Mouse (Mus musculus) intestine, embryonic 16.5 days (tissue): ENCODE measurements around the gene Twsg1. TPM values are rescaled to one million over a fixed set of nuclear protein-coding genes. Genes with fewer than 3 reads are reported as not detected.

Experiments
- ATAC-seq: fragments of 200-750 bp; cut with Nextera tagmentation; 2 replicates; pipeline ENCODE4 v1.8.0; 2017; ENCODE audit warnings: moderate TSS enrichment, moderate library complexity
- H3K27ac ChIP-seq: fragments of 300-500 bp; sonication (generic); 2 replicates; pipeline ENCODE4 v1.5.1; 2014; ENCODE audit warnings: mild to moderate bottlenecking, low read length
- H3K27me3 ChIP-seq: fragments of 300-500 bp; sonication (generic); replicated peaks from 2 replicates; pipeline ENCODE4 v1.6.1; 2014; ENCODE audit warnings: low read length, control low read depth, mixed read lengths; ENCODE audit not compliant: control insufficient read depth, insufficient read depth
- H3K36me3 ChIP-seq: fragments of 300-500 bp; sonication (generic); 2 replicates; pipeline ENCODE4 v1.6.1; 2014; ENCODE audit warnings: low read length, control low read depth; ENCODE audit not compliant: control insufficient read depth, insufficient read depth
- H3K4me1 ChIP-seq: fragments of 300-500 bp; sonication (generic); 2 replicates; pipeline ENCODE4 v1.6.1; 2014; ENCODE audit warnings: low read length, control low read depth, mixed read lengths; ENCODE audit not compliant: control insufficient read depth, insufficient read depth
- H3K4me2 ChIP-seq: fragments of 300-500 bp; sonication (generic); 2 replicates; pipeline ENCODE4 v1.6.1; 2014; ENCODE audit warnings: low read depth, low read length, control low read depth
- H3K4me3 ChIP-seq: fragments of 300-500 bp; sonication (generic); 2 replicates; pipeline ENCODE4 v1.5.1; 2014; ENCODE audit warnings: mild to moderate bottlenecking, low read length
- H3K9ac ChIP-seq: fragments of 300-500 bp; sonication (generic); 2 replicates; pipeline ENCODE4 v1.6.1; 2014; ENCODE audit warnings: low read depth, low read length
- H3K9me3 ChIP-seq: fragments of 300-500 bp; sonication (generic); 2 replicates; pipeline ENCODE4 v1.6.1; 2016; ENCODE audit warnings: low read length, control low read depth; ENCODE audit not compliant: control insufficient read depth
- WGBS: fragments of 180-500 bp; shearing (Covaris S2); extraction: QIAGEN DNeasy Blood & Tissue Kit; methylation state at CpG from one replicate; pipeline ENCODE4 v1.1.7; 2014; 5-methylcytosine and 5-hydroxymethylcytosine counted together
- polyA plus RNA-seq: library from polyadenylated mRNA; unstranded; fragments of >200 nt; fragmentation: Nextera tagmentation; extraction: Ambion mirVana; gene quantifications from 2 replicates; pipeline ENCODE4 v1.2.1, GENCODE M21; 2015

Twsg1 gene
- polyA plus RNA-seq, 1 experiment from 2014 or later = 61.7 TPM

DNA sequence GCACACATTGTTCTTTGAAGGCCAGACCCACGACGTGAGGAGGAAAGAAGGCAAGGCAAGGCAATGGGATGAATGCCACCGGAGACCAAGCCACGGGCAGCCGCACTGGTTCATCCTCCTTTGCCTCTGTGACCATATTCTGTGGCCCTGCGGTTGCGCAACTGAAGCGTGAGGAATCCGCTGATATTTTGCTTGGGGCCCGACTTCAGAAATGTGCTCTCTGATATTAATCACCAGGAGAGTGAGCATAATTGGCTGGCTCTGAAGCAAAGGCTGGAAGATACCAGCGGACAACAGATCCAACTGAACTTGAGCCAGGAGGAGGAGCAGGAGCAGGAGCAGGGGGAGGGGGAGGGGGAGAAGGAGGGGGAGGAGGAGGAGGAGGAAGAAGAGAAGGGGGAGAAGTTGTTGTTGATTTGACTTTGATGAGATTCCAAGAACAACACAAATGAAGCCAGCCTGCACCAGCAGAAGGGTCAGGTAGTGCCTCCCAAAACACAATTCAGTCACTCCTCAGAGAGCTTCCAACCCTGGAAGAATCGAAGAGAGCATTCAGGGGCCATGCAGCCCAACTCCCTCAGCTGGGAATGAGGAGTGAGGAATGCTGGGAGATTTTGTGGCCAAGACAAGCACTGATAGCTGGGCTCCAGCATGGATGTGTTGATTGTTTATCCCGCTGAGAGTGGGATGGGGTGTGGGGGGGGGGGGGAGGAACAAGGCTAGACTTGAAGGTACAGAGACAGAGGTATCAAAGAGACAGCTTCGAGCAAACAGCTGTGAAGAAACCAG, 6.2 kb upstream of the Twsg1 start:
- H3K27ac ChIP-seq = no peak overlapping the region
- 75% methylated on average over 14 of the region's 14 CpGs for WGBS
- no peak overlapping the region for H3K4me3 ChIP-seq
- no peak for ATAC-seq
- no peak overlapping the region for H3K4me2 ChIP-seq
- H3K9me3 ChIP-seq = no peaks in the 10 kb centered on the region; the same call in 1 of the 2 replicates
- no peaks in the 10 kb centered on the region for H3K36me3 ChIP-seq
- H3K9ac ChIP-seq = no peak overlapping the region
- H3K27me3 ChIP-seq = no peaks in the 10 kb centered on the region
- H3K4me1 ChIP-seq = no peaks in the 10 kb centered on the region

GRCm38 (mm10) chr17:65956140-65956539, 5.1 kb upstream of the Twsg1 start:
- Histone ChIP-seq H3K9me3 (no peaks in the 10 kb centered on the region), H3K27ac (no peak overlapping the region), H3K27me3 (no peaks in the 10 kb centered on the region), H3K4me2 (no peak overlapping the region), H3K36me3 (no peaks in the 10 kb centered on the region), H3K4me3 (no peak overlapping the region), H3K9ac (no peak overlapping the region), H3K4me1 (no peaks in the 10 kb centered on the region)
- WGBS = 88% methylated on average over 3 of the region's 3 CpGs
- ATAC-seq = no peak

DNA sequence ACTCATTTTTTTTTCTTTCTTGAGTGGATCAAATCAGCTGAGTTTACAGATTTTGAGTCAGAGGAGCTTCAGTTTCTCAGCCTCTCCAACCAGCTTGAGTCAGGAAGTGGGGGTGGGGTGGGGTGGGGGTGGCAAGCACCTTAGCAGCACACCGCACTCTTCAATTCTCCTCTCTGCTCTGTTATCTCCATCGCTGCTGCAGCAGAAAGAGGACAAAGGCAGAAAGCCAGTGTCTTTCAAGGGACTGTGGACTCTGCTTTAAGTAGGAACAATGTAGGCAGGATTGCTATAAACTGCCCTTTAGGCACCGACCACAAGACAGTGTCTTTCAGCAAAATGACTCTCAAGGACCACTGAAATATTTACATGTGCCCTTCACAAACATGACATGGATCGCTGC, 2.9 kb upstream of the Twsg1 start:
- 63% methylated on average over 4 of the region's 4 CpGs for WGBS
- no peaks in the 10 kb centered on the region for H3K36me3 ChIP-seq
- H3K9me3 ChIP-seq = no peaks in the 10 kb centered on the region
- no peak overlapping the region for H3K27ac ChIP-seq
- no peak overlapping the region for H3K9ac ChIP-seq
- H3K4me1 ChIP-seq = peaks cover 5% of the 10 kb centered on the region; the same call in 1 of the 2 replicates
- no peaks in the 10 kb centered on the region for H3K27me3 ChIP-seq
- H3K4me2 ChIP-seq = no peak overlapping the region
- no peak overlapping the region for H3K4me3 ChIP-seq
- no peak for ATAC-seq

- Histone ChIP-seq H3K4me3 (no peak overlapping the region), H3K4me1 (peaks cover 5% of the 10 kb centered on the region; the same call in 1 of the 2 replicates), H3K27ac (no peak overlapping the region), H3K9me3 (no peaks in the 10 kb centered on the region), H3K36me3 (no peaks in the 10 kb centered on the region), H3K4me2 (no peak overlapping the region), H3K27me3 (no peaks in the 10 kb centered on the region), H3K9ac (no peak overlapping the region)
- 80% methylated on average over 5 of the region's 5 CpGs for WGBS
- no peak for ATAC-seq
Measured at GRCm38 (mm10) chr17:65952083-65952482, 1.1 kb upstream of the Twsg1 start.

DNA sequence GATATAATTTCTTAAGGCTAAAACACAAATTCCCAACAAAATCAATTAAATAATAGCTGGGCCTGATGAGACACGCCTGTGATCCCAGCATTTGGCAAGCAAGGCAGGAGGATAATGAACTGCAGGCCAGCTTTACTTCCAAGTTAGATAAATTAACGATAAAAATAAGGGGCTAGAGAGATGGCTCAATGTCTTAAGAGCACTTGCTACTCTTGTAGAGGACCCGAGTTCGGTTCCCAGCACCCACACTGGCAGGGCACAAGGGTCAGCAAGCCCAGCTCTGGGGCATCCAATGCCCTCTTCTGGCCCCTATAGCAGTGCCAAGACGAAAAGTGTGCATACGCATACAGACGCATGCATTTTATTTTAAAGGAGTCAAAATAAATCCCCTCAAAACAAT, 843 bp downstream of the Twsg1 start:
- H3K4me3 ChIP-seq = peak overlapping the region; percentile 95
- no peaks in the 10 kb centered on the region; the same call in 1 of the 2 replicates for H3K36me3 ChIP-seq
- no peaks in the 10 kb centered on the region for H3K27me3 ChIP-seq
- H3K4me2 ChIP-seq = peak overlapping the region; percentile 63
- peak overlapping the region; percentile 95 for H3K9ac ChIP-seq
- 29% methylated on average over 7 of the region's 7 CpGs for WGBS
- peak overlapping the region; percentile 79; the same call in 1 of the 2 replicates for H3K27ac ChIP-seq
- no peaks in the 10 kb centered on the region for H3K9me3 ChIP-seq
- peaks cover 5% of the 10 kb centered on the region; the same call in 1 of the 2 replicates for H3K4me1 ChIP-seq
- ATAC-seq = peak; percentile 4; the same call in 1 of the 2 replicates

GRCm38 (mm10) chr17:65947307-65947706, 3.7 kb downstream of the Twsg1 start:
- no peak overlapping the region for H3K4me3 ChIP-seq
- ATAC-seq = no peak
- H3K4me1 ChIP-seq = peaks cover 5% of the 10 kb centered on the region
- no peak overlapping the region for H3K4me2 ChIP-seq
- no peak overlapping the region for H3K9ac ChIP-seq
- WGBS = 83% methylated on average over 8 of the region's 8 CpGs
- no peaks in the 10 kb centered on the region; the same call in 1 of the 2 replicates for H3K36me3 ChIP-seq
- no peak overlapping the region for H3K27ac ChIP-seq
- H3K27me3 ChIP-seq = no peaks in the 10 kb centered on the region
- H3K9me3 ChIP-seq = no peaks in the 10 kb centered on the region

- 93% methylated on average over 2 of the region's 2 CpGs for WGBS
- H3K9ac ChIP-seq = no peak overlapping the region
- H3K27me3 ChIP-seq = no peaks in the 10 kb centered on the region
- no peak overlapping the region for H3K27ac ChIP-seq
- no peak overlapping the region for H3K4me2 ChIP-seq
- ATAC-seq = no peak
- H3K9me3 ChIP-seq = no peaks in the 10 kb centered on the region
- H3K4me3 ChIP-seq = no peak overlapping the region
- H3K4me1 ChIP-seq = peaks cover 17% of the 10 kb centered on the region
- no peaks in the 10 kb centered on the region; the same call in 1 of the 2 replicates for H3K36me3 ChIP-seq
Measured at GRCm38 (mm10) chr17:65945420-65945819, 5.6 kb downstream of the Twsg1 start.

DNA sequence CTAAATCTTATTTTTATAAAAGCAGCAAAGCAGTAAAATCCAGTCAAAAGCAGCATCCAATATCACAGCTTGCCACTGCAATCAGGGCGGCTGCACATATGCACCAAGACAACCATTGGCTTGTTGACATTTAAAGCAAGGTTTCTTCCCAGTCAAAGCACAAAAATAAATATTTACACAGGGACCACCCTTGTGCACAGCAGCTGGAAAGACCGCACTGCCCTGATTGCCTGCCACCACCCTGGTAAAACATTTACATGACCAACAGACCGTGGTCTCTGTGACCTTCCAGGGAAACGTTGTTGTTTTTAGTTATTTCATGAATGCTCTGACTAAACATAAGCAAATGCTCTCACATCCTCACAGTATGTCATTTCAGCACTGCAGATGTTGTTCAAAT, 8.6 kb downstream of the Twsg1 start:
- peak; percentile 34; the same call in 1 of the 2 replicates for ATAC-seq
- Histone ChIP-seq H3K27ac (no peak overlapping the region), H3K4me2 (no peak overlapping the region), H3K9ac (no peak overlapping the region), H3K9me3 (no peaks in the 10 kb centered on the region), H3K4me3 (no peak overlapping the region), H3K27me3 (no peaks in the 10 kb centered on the region), H3K36me3 (no peaks in the 10 kb centered on the region; the same call in 1 of the 2 replicates), H3K4me1 (peaks cover 19% of the 10 kb centered on the region)
- WGBS = 24% methylated on average over 4 of the region's 4 CpGs

DNA sequence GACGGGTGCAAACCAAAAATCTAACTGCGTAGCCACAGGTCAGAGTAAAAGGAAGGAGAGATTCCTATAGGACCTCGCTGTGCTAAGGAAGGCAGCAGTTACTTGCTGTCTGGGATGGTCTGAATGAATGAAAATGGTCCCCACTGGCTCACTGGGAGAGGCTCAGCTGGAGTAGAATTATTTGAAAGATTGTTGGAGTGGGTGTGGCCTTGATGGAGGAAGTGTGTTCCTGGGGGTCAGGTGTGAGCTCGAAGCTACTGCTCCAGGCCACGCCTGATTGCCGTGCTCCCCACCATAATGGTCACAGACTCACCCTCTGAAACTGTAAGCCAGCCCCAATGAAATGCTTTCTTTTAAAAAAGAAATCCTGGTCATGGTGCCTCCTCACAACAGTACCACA, 9.8 kb downstream of the Twsg1 start:
- H3K4me1 ChIP-seq = peaks cover 19% of the 10 kb centered on the region
- no peak overlapping the region for H3K4me3 ChIP-seq
- peak; percentile 65 for ATAC-seq
- no peaks in the 10 kb centered on the region for H3K9me3 ChIP-seq
- no peaks in the 10 kb centered on the region for H3K27me3 ChIP-seq
- H3K9ac ChIP-seq = no peak overlapping the region
- no peak overlapping the region for H3K4me2 ChIP-seq
- no peak overlapping the region for H3K27ac ChIP-seq
- H3K36me3 ChIP-seq = peaks cover 5% of the 10 kb centered on the region; the same call in 1 of the 2 replicates
- 72% methylated on average over 6 of the region's 6 CpGs for WGBS
